Mouse (Mus musculus): ENCODE results near the gene Dnmt3a.

Gene Dnmt3a

GRCm38 (mm10) chr12:3824906-3825713 is 19.3 kb downstream of the Dnmt3a start:
- DNase-seq = no peak

- DNase-seq = no peak
Measured at GRCm38 (mm10) chr12:3825714-3826080, 19.9 kb downstream of the Dnmt3a start.

- no peak for DNase-seq
Measured at GRCm38 (mm10) chr12:3827771-3828170, 22.0 kb downstream of the Dnmt3a start.

- no peak for DNase-seq
Measured at GRCm38 (mm10) chr12:3833059-3833760, 27.4 kb downstream of the Dnmt3a start.

GRCm38 (mm10) chr12:3833851-3834273 is 28.1 kb downstream of the Dnmt3a start:
- peak; percentile 72 to 89 for DNase-seq

GRCm38 (mm10) chr12:3834373-3835314 is 28.8 kb downstream of the Dnmt3a start:
- peak in 1 of 2 experiments; percentile 57 for DNase-seq

- DNase-seq = no peak
Measured at GRCm38 (mm10) chr12:3835576-3835975, 29.8 kb downstream of the Dnmt3a start.

- no peak for DNase-seq
Measured at GRCm38 (mm10) chr12:3837081-3837832, 31.4 kb downstream of the Dnmt3a start.

GRCm38 (mm10) chr12:3838009-3838408 is 32.2 kb downstream of the Dnmt3a start:
- DNase-seq = no peak

- DNase-seq = no peak
Measured at GRCm38 (mm10) chr12:3839662-3840061, 33.9 kb downstream of the Dnmt3a start.

GRCm38 (mm10) chr12:3841121-3841520 is 35.3 kb downstream of the Dnmt3a start:
- DNase-seq = peak; percentile 87 to 90

- no peak for DNase-seq
Measured at GRCm38 (mm10) chr12:3842843-3843242, 37.0 kb downstream of the Dnmt3a start.

GRCm38 (mm10) chr12:3843371-3843861 is 37.6 kb downstream of the Dnmt3a start:
- no peak for DNase-seq

GRCm38 (mm10) chr12:3843918-3844317 is 38.1 kb downstream of the Dnmt3a start:
- no peak for DNase-seq

- peak; percentile 49 to 69 for DNase-seq
Measured at GRCm38 (mm10) chr12:3844335-3844734, 38.5 kb downstream of the Dnmt3a start.

GRCm38 (mm10) chr12:3849481-3849880 is 43.7 kb downstream of the Dnmt3a start:
- DNase-seq = peak in 1 of 2 experiments; percentile 58

- no peak for DNase-seq
Measured at GRCm38 (mm10) chr12:3850165-3850564, 44.4 kb downstream of the Dnmt3a start.

GRCm38 (mm10) chr12:3850731-3851130 is 44.9 kb downstream of the Dnmt3a start:
- DNase-seq = no peak

GRCm38 (mm10) chr12:3851179-3851578 is 45.4 kb downstream of the Dnmt3a start:
- no peak for DNase-seq

GRCm38 (mm10) chr12:3852521-3852920 is 46.7 kb downstream of the Dnmt3a start:
- DNase-seq = peak in 1 of 2 experiments; percentile 44

GRCm38 (mm10) chr12:3854419-3854818 is 48.6 kb downstream of the Dnmt3a start:
- no peak for DNase-seq

Measured in kidney, postnatal 25 days (tissue).